Mouse (Mus musculus) stomach, embryonic 16.5 days (tissue): Measurements from ENCODE around the gene Wnt6. TPM values are rescaled to one million over a fixed set of nuclear protein-coding genes. Genes with fewer than 3 reads are reported as not detected.

Experiments used
- ATAC-seq: fragments of 200-750 bp; cut with Nextera tagmentation; 2 replicates; pipeline ENCODE4 v1.8.0; 2017; ENCODE audit warnings: moderate number of reproducible peaks, moderate TSS enrichment; ENCODE audit not compliant: insufficient read depth, low FRiP score
- H3K27ac ChIP-seq: fragments of 300-500 bp; sonication (generic); 2 replicates; pipeline ENCODE4 v1.5.1; 2014; ENCODE audit warnings: low read length
- H3K27me3 ChIP-seq: fragments of 300-500 bp; sonication (generic); 2 replicates; pipeline ENCODE4 v1.6.1; 2014; ENCODE audit warnings: low read length, control low read depth, mixed read lengths; ENCODE audit not compliant: control insufficient read depth, insufficient read depth
- H3K36me3 ChIP-seq: fragments of 300-500 bp; sonication (generic); 2 replicates; pipeline ENCODE4 v1.6.1; 2014; ENCODE audit warnings: low read length; ENCODE audit not compliant: control insufficient read depth, insufficient read depth
- H3K4me1 ChIP-seq: fragments of 300-500 bp; sonication (generic); 2 replicates; pipeline ENCODE4 v1.6.1; 2014; ENCODE audit warnings: low read length, control low read depth, mixed read lengths; ENCODE audit not compliant: control insufficient read depth, insufficient read depth
- H3K4me2 ChIP-seq: fragments of 300-500 bp; sonication (generic); 2 replicates; pipeline ENCODE4 v1.6.1; 2014; ENCODE audit warnings: low read depth, low read length, mixed read lengths
- H3K4me3 ChIP-seq: fragments of 300-500 bp; sonication (generic); replicated peaks from 2 replicates; pipeline ENCODE4 v1.5.1; 2014; ENCODE audit warnings: mild to moderate bottlenecking, low read length
- H3K9ac ChIP-seq: fragments of 300-500 bp; sonication (generic); 2 replicates; pipeline ENCODE4 v1.6.1; 2014; ENCODE audit warnings: low read length
- H3K9me3 ChIP-seq: fragments of 300-500 bp; sonication (generic); replicated peaks from 2 replicates; pipeline ENCODE4 v1.6.1; 2016; ENCODE audit warnings: low read length, control low read depth; ENCODE audit not compliant: control insufficient read depth
- WGBS: fragments of 180-500 bp; shearing (Covaris S2); extraction: QIAGEN DNeasy Blood & Tissue Kit; methylation state at CpG from one replicate; pipeline ENCODE4 v1.1.7; 2014; 5-methylcytosine and 5-hydroxymethylcytosine counted together
- polyA plus RNA-seq: library from polyadenylated mRNA; unstranded; fragments of >200 nt; fragmentation: Nextera tagmentation; extraction: Ambion mirVana; gene quantifications from 2 replicates; pipeline ENCODE4 v1.2.1, GENCODE M21; 2015

The Wnt6 gene
- 2.4 and 2.8 TPM in 2 replicates for polyA plus RNA-seq

- Histone ChIP-seq H3K9ac (peak within 1 kb of the TSS; percentile 68), H3K9me3 (no peaks in the 10 kb centered on the region), H3K4me3 (peak within 1 kb of the TSS; percentile 52), H3K27ac (no peak within 1 kb of the TSS), H3K4me1 (peaks cover 23% of the 10 kb centered on the region), H3K27me3 (peaks cover 51% of the 10 kb centered on the region), H3K36me3 (no peaks in the 10 kb centered on the region), H3K4me2 (peak within 1 kb of the TSS; percentile 91)
- no CpG with 5 or more reads among the region's 8 CpGs for WGBS
- ATAC-seq = no peak
Observed at GRCm38 (mm10) chr1:74771845-74771930, at the start of gene Wnt6. TSS of gene Wnt6 (plus strand) at chr1:74771892.

DNA sequence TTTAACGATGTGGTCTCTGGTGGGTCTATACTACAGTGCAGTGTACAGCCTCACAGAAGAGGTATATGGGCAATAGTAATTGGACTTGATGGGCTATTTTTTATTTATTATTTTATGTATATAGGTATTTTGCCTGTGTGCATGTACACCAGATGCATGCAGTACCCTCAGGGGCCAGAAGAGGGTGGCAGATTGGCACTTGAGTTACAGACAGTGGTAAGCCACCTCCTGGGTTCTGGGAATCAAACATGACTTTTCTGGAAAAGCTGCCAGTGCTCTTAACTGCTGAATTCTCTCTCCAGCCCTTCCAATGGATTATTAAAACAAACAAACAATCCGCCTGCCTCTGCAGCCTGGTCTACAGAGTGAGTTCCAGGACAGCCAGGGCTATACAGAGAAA is 47.9 kb upstream of the Wnt6 start:
- ATAC-seq = no peak

GRCm38 (mm10) chr1:74726114-74726513 is 45.6 kb upstream of the Wnt6 start:
- no peak overlapping the region for H3K9ac ChIP-seq
- H3K4me2 ChIP-seq = no peak overlapping the region
- H3K36me3 ChIP-seq = no peaks in the 10 kb centered on the region
- no peaks in the 10 kb centered on the region for H3K9me3 ChIP-seq
- peak overlapping the region; percentile 7; the same call in 1 of the 2 replicates for H3K27ac ChIP-seq
- ATAC-seq = no peak
- 35% methylated on average over 5 of the region's 5 CpGs for WGBS
- no peaks in the 10 kb centered on the region for H3K27me3 ChIP-seq
- H3K4me1 ChIP-seq = no peaks in the 10 kb centered on the region
- no peak overlapping the region for H3K4me3 ChIP-seq

More for the DNA sequence above, 47.9 kb upstream of the Wnt6 start:
- H3K4me1 ChIP-seq = no peaks in the 10 kb centered on the region
- H3K4me3 ChIP-seq = no peak overlapping the region
- no peak overlapping the region for H3K4me2 ChIP-seq
- no peak overlapping the region for H3K9ac ChIP-seq
- no peaks in the 10 kb centered on the region for H3K27me3 ChIP-seq
- H3K36me3 ChIP-seq = no peaks in the 10 kb centered on the region
- no peak overlapping the region for H3K27ac ChIP-seq
- no peaks in the 10 kb centered on the region for H3K9me3 ChIP-seq
- WGBS = 72% methylated on average over 2 of the region's 2 CpGs

DNA sequence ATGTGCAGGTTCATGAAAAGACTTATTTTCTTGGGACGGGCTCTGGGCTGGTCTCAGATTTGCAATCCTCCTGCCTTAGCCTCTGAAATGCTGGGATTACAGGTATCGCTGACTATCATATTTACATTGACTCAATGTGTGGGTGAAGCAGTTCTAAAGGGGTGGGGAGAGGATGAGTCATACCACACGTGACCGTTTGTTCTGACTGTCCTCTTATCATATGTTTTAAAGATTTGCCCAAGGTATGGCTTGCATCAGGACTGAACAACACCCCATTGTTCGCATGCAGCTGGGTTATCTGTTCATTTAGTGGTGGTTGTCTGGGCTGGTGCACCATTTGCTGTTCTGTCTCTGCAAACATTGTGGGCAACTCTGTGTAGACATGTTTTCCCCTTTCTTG is 45.0 kb upstream of the Wnt6 start:
- Histone ChIP-seq H3K9me3 (no peaks in the 10 kb centered on the region), H3K4me1 (no peaks in the 10 kb centered on the region), H3K4me2 (no peak overlapping the region), H3K27me3 (no peaks in the 10 kb centered on the region), H3K36me3 (no peaks in the 10 kb centered on the region), H3K27ac (peak overlapping the region; percentile 7; the same call in 1 of the 2 replicates), H3K4me3 (no peak overlapping the region), H3K9ac (no peak overlapping the region)
- 51% methylated on average over 5 of the region's 5 CpGs for WGBS
- peak; percentile 79 for ATAC-seq

GRCm38 (mm10) chr1:74728446-74728845 is 43.2 kb upstream of the Wnt6 start:
- Histone ChIP-seq H3K4me2 (no peak overlapping the region), H3K9me3 (no peaks in the 10 kb centered on the region), H3K27ac (no peak overlapping the region), H3K36me3 (no peaks in the 10 kb centered on the region), H3K9ac (no peak overlapping the region), H3K4me1 (no peaks in the 10 kb centered on the region), H3K4me3 (no peak overlapping the region), H3K27me3 (no peaks in the 10 kb centered on the region)
- 66% methylated on average over 8 of the region's 8 CpGs for WGBS
- ATAC-seq = no peak

DNA sequence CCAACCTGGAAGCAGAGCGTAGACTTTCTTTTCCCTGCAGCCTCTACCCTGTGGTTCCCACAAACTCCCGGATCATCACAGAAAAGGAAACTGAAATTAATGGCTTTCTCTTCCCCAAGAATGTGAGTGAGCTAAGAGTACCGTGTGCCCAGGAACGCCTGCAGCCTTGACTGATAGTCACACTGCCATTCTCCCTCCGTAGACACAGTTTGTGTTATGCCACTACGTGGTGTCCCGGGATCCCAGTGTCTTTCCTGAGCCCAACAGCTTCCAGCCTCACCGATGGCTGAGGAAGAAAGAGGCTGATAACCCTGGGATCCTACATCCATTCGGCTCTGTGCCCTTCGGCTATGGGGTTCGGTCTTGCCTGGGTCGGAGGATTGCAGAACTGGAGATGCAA is 34.7 kb upstream of the Wnt6 start:
- no peak overlapping the region for H3K4me2 ChIP-seq
- H3K9ac ChIP-seq = no peak overlapping the region
- 86% methylated on average over 12 of the region's 12 CpGs for whole genome bisulfite sequencing
- no peaks in the 10 kb centered on the region for H3K27me3 ChIP-seq
- no peak for ATAC-seq
- H3K4me3 ChIP-seq = no peak overlapping the region
- no peak overlapping the region for H3K27ac ChIP-seq
- no peaks in the 10 kb centered on the region for H3K36me3 ChIP-seq
- no peaks in the 10 kb centered on the region for H3K4me1 ChIP-seq
- H3K9me3 ChIP-seq = no peaks in the 10 kb centered on the region

DNA sequence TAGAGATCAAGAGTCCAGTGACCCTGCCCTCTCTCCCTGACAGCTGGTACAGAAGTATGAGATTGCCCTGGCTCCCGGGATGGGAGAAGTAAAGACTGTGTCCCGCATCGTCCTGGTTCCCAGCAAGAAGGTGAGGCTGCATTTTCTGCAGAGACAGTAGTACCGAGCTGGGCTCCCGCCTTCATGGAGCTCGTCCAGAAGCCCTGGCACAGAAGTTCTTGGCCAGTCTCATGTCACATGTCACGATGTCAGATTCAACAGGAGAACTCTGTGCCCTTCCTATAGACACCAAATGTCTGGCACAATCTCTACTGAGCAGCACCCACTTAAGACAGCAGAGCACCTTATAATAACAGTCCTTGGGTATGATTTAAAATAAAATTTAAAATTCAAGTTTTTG is 34.2 kb upstream of the Wnt6 start:
- H3K9ac ChIP-seq = no peak overlapping the region
- no peaks in the 10 kb centered on the region for H3K36me3 ChIP-seq
- no peak for ATAC-seq
- no peaks in the 10 kb centered on the region for H3K9me3 ChIP-seq
- H3K4me3 ChIP-seq = no peak overlapping the region
- no peaks in the 10 kb centered on the region for H3K27me3 ChIP-seq
- H3K4me2 ChIP-seq = no peak overlapping the region
- no peaks in the 10 kb centered on the region for H3K4me1 ChIP-seq
- H3K27ac ChIP-seq = no peak overlapping the region
- WGBS = 88% methylated on average over 7 of the region's 7 CpGs

DNA sequence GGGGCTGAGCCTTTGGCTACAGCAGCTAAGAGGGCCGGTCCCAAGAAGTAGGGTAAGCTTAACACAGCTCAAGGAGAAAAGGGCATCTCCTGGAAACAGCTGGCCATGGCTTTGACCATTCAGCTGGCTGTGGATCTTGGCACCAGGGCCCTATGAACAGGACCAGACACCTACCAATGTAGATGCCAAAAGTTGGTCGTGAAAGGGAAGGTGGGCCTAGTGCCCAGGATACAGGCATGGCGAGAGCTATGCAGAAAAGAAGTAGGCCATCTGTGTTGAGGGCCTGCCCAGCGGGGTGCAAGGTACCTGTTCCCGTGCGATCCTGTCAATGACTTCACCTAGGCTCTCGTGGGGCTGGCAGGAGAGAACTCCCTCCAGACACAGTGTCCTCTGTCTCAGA is 30.8 kb upstream of the Wnt6 start:
- Histone ChIP-seq H3K9ac (no peak overlapping the region), H3K36me3 (no peaks in the 10 kb centered on the region), H3K9me3 (no peaks in the 10 kb centered on the region), H3K4me3 (no peak overlapping the region), H3K27ac (no peak overlapping the region), H3K4me2 (no peak overlapping the region), H3K4me1 (no peaks in the 10 kb centered on the region), H3K27me3 (no peaks in the 10 kb centered on the region)
- no peak for ATAC-seq
- WGBS = 71% methylated on average over 7 of the region's 7 CpGs

DNA sequence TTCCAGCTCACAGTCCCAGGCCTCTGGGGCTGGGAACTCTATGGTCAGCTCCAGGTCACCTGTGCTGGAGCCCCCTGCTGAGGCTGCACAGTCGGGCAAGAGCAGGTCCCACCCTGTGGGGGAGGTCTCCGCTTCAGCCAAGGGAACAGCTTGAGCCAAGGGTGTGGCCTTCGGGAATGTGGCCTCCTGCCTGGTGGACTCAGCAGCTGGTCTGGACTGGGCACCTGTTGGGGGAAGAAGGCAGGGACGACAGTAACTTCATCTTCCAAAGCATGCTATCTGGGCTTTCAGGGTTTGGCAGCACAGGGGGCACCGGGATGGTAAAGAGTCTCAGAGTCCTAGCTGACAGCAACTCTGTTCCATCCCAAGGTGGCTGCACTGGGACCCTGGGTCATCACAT is 24.4 kb upstream of the Wnt6 start:
- no peak for ATAC-seq
- H3K9ac ChIP-seq = no peak overlapping the region
- H3K36me3 ChIP-seq = no peaks in the 10 kb centered on the region
- H3K27me3 ChIP-seq = peaks cover 5% of the 10 kb centered on the region
- H3K4me2 ChIP-seq = no peak overlapping the region
- H3K27ac ChIP-seq = no peak overlapping the region
- no peak overlapping the region for H3K4me3 ChIP-seq
- peaks cover 6% of the 10 kb centered on the region; the same call in 1 of the 2 replicates for H3K4me1 ChIP-seq
- no peaks in the 10 kb centered on the region for H3K9me3 ChIP-seq
- WGBS = 52% methylated on average over 5 of the region's 5 CpGs

DNA sequence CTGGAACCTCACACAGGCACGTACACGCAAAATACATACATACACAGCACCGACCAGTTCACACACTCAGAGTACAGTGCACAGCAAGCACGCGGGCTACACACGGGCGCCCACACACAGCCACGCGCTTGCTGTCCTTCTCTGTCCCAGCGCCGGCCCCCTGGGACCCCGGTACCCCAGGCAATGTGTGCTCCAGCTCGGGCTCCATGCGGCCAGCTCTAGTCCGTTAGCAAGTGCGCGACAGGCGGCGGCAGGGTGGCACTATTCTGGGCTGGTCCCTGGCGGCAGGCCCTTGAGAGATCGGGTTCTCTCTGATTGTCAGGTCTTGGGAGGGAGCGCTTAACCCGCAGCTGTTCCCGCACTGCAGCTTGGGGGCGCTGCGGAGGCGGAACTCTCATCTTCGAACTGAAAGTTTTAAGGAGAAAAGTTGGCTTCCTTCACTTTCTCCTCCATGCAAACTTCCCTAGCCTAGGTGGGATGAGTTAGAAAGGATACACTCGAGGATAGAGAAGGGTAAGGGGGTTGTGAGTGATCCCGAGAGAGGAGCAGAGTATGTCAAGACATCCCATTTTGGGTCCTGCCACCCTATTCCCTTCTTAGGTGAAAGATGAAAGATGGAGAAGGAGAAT is 22.9 kb upstream of the Wnt6 start, which contains the start of gene Prkag3:
TSS of gene Prkag3 (minus strand) at position 579 of the 629 bp plus-strand sequence.
- Histone ChIP-seq H3K9ac (peak within 1 kb of the TSS; percentile 29; the same call in 1 of the 2 replicates), H3K27ac (no peak within 1 kb of the TSS), H3K27me3 (peaks cover 5% of the 10 kb centered on the region), H3K4me1 (peaks cover 6% of the 10 kb centered on the region; the same call in 1 of the 2 replicates), H3K4me3 (peak within 1 kb of the TSS; percentile 18), H3K36me3 (no peaks in the 10 kb centered on the region), H3K9me3 (no peaks in the 10 kb centered on the region), H3K4me2 (peak within 1 kb of the TSS; percentile 50)
- ATAC-seq = peak; percentile 47; the same call in 1 of the 2 replicates
- 7% methylated on average over 30 of the region's 30 CpGs for WGBS
